Mouse (Mus musculus) naive thymus-derived CD4-positive, alpha-beta T cell, adult 2 months (primary cell): ENCODE data around the gene Serpinb9b.

Experiments used
- DNase-seq: peaks from one replicate; pipeline ENCODE4 v3.0.0-alpha.2; 2011; ENCODE audit warnings: low read depth

Gene Serpinb9b

GRCm38 (mm10) chr13:33043542-33043941 is 16.3 kb downstream of the Serpinb9b start:
- DNase-seq: no peak

GRCm38 (mm10) chr13:33047234-33047633 is 20.0 kb downstream of the Serpinb9b start:
- DNase-seq: no peak

GRCm38 (mm10) chr13:33048187-33048586 is 21.0 kb downstream of the Serpinb9b start:
- DNase-seq: no peak

- DNase-seq: no peak
Measured at GRCm38 (mm10) chr13:33051697-33052096, 24.5 kb downstream of the Serpinb9b start.

- no peak for DNase-seq
Measured at GRCm38 (mm10) chr13:33063048-33063447, 35.8 kb downstream of the Serpinb9b start.

GRCm38 (mm10) chr13:33067387-33067977 is 40.3 kb downstream of the Serpinb9b start:
- DNase-seq: no peak

- no peak for DNase-seq
Measured at GRCm38 (mm10) chr13:33068164-33068563, 40.9 kb downstream of the Serpinb9b start.

GRCm38 (mm10) chr13:33071776-33072175 is 44.6 kb downstream of the Serpinb9b start:
- DNase-seq: no peak

- peak; percentile 34 for DNase-seq
Measured at GRCm38 (mm10) chr13:33074029-33074428, 46.8 kb downstream of the Serpinb9b start.

GRCm38 (mm10) chr13:33076247-33076646 is 49.0 kb downstream of the Serpinb9b start:
- no peak for DNase-seq

GRCm38 (mm10) chr13:33077026-33077685 is 49.9 kb downstream of the Serpinb9b start:
- DNase-seq: peak; percentile 6

GRCm38 (mm10) chr13:33078056-33078705 is 51.0 kb downstream of the Serpinb9b start, which contains the start of gene Serpinb1b:
Serpinb1b (plus strand) TSS chr13:33078575.
- no peak for DNase-seq

- peak; percentile 46 for DNase-seq
Measured at GRCm38 (mm10) chr13:33079391-33079790, 52.2 kb downstream of the Serpinb9b start.

GRCm38 (mm10) chr13:33080356-33080755 is 53.1 kb downstream of the Serpinb9b start:
- DNase-seq: peak; percentile 4

- no peak for DNase-seq
Measured at GRCm38 (mm10) chr13:33083834-33084233, 56.6 kb downstream of the Serpinb9b start.

GRCm38 (mm10) chr13:33084975-33085694 is 57.9 kb downstream of the Serpinb9b start:
- DNase-seq: no peak

GRCm38 (mm10) chr13:33085695-33086432 is 58.6 kb downstream of the Serpinb9b start:
- DNase-seq: no peak

- no peak for DNase-seq
Measured at GRCm38 (mm10) chr13:33089566-33089965, 62.4 kb downstream of the Serpinb9b start.

- DNase-seq: no peak
Measured at GRCm38 (mm10) chr13:33090546-33090945, 63.3 kb downstream of the Serpinb9b start.

GRCm38 (mm10) chr13:33091306-33091705 is 64.1 kb downstream of the Serpinb9b start:
- DNase-seq: no peak
